Mouse (Mus musculus) embryonic facial prominence, embryonic 15.5 days (tissue): ENCODE measurements around the gene Als2. TPM values are rescaled to one million over a fixed set of nuclear protein-coding genes. Genes with fewer than 3 reads are reported as not detected.

Experiments
- ATAC-seq: fragments of 200-750 bp; cut with Nextera tagmentation; 2 replicates; pipeline ENCODE4 v1.8.0; 2017; ENCODE audit warnings: low read depth, moderate TSS enrichment; ENCODE audit not compliant: insufficient number of reproducible peaks, low FRiP score, low TSS enrichment
- H3K27ac ChIP-seq: fragments of 300-500 bp; sonication (generic); replicated peaks from 2 replicates; pipeline ENCODE4 v1.5.1; 2015; ENCODE audit warnings: mild to moderate bottlenecking, inconsistent platforms
- H3K27me3 ChIP-seq: fragments of 300-500 bp; sonication (generic); 2 replicates; pipeline ENCODE4 v1.6.1; 2015; ENCODE audit warnings: inconsistent platforms
- H3K36me3 ChIP-seq: fragments of 300-500 bp; sonication (generic); 2 replicates; pipeline ENCODE4 v1.6.1; 2015; ENCODE audit warnings: mild to moderate bottlenecking, inconsistent platforms
- H3K4me1 ChIP-seq: fragments of 300-500 bp; sonication (generic); 2 replicates; pipeline ENCODE4 v1.6.1; 2015; ENCODE audit warnings: inconsistent platforms
- H3K4me2 ChIP-seq: fragments of 300-500 bp; sonication (generic); replicated peaks from 2 replicates; pipeline ENCODE4 v1.6.1; 2015; ENCODE audit warnings: mild to moderate bottlenecking, inconsistent platforms
- H3K4me3 ChIP-seq: fragments of 300-500 bp; sonication (generic); replicated peaks from 2 replicates; pipeline ENCODE4 v1.5.1; 2015; ENCODE audit warnings: mild to moderate bottlenecking, inconsistent platforms
- H3K9ac ChIP-seq: fragments of 300-500 bp; sonication (generic); 2 replicates; pipeline ENCODE4 v1.6.1; 2015; ENCODE audit warnings: inconsistent platforms
- H3K9me3 ChIP-seq: fragments of 300-500 bp; sonication (generic); replicated peaks from 2 replicates; pipeline ENCODE4 v1.6.1; 2016; ENCODE audit warnings: inconsistent platforms
- WGBS: fragments of 180-500 bp; shearing (Covaris S2); methylation state at CpG from one replicate; pipeline ENCODE4 v1.1.7; 2015; 5-methylcytosine and 5-hydroxymethylcytosine counted together
- polyA plus RNA-seq: library from polyadenylated mRNA; unstranded; fragments of >200 nt; fragmentation: Nextera tagmentation; extraction: Ambion mirVana; gene quantifications from 2 replicates; pipeline ENCODE4 v1.2.1, GENCODE M21; 2015

The Als2 gene
- polyA plus RNA-seq, 1 experiment from 2014 or later: 8.8 TPM

DNA sequence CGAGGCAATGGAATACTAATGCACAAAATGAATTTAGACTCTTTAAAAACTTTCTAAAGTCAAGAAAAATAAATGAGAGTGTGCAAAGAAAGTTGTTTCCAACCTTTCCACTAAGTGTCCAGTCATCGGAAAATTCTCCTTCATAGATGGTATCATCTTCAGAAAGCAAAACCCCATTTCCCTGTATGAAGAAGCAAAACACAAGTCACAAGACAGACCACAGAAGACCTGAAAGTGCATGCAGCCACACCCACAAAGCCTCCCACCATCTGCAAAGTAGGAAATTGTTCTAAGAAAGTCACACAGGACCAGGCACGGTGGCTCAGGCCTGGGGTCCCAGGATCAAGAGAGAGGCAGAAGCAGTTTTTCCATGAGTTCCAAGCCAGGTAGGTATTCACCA lies 57.0 kb downstream of the Als2 start:
- no peak overlapping the region for H3K27ac ChIP-seq
- peaks cover 43% of the 10 kb centered on the region for H3K36me3 ChIP-seq
- H3K9ac ChIP-seq: no peak overlapping the region
- WGBS: 88% methylated on average over 3 of the region's 3 CpGs
- H3K4me2 ChIP-seq: no peak overlapping the region
- H3K9me3 ChIP-seq: no peaks in the 10 kb centered on the region
- no peaks in the 10 kb centered on the region for H3K27me3 ChIP-seq
- no peaks in the 10 kb centered on the region for H3K4me1 ChIP-seq
- ATAC-seq: no peak
- H3K4me3 ChIP-seq: no peak overlapping the region

DNA sequence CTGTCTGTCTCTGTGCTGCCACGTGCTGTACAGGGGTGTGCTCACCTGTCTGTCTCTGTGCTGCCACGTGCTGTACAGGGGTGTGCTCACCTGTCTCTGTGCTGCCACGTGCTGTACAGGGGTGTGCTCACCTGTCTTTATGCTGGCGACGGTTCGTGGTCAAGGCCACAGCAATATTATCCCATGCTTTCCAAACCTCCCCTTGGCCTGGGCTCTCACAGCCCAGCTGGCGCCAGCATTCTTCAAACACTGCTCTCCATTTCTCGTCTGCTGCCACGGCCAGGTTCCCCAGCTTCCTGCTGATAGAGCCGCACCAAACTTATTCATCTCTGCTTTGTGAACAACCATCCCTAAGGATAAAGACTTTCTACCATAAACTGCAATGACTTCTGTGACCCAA lies 58.6 kb downstream of the Als2 start:
- Histone ChIP-seq H3K36me3 (peaks cover 41% of the 10 kb centered on the region), H3K4me1 (no peaks in the 10 kb centered on the region), H3K9ac (no peak overlapping the region), H3K27me3 (no peaks in the 10 kb centered on the region), H3K4me3 (no peak overlapping the region), H3K4me2 (no peak overlapping the region), H3K9me3 (no peaks in the 10 kb centered on the region), H3K27ac (no peak overlapping the region)
- ATAC-seq: no peak
- WGBS: 91% methylated on average over 10 of the region's 10 CpGs

DNA sequence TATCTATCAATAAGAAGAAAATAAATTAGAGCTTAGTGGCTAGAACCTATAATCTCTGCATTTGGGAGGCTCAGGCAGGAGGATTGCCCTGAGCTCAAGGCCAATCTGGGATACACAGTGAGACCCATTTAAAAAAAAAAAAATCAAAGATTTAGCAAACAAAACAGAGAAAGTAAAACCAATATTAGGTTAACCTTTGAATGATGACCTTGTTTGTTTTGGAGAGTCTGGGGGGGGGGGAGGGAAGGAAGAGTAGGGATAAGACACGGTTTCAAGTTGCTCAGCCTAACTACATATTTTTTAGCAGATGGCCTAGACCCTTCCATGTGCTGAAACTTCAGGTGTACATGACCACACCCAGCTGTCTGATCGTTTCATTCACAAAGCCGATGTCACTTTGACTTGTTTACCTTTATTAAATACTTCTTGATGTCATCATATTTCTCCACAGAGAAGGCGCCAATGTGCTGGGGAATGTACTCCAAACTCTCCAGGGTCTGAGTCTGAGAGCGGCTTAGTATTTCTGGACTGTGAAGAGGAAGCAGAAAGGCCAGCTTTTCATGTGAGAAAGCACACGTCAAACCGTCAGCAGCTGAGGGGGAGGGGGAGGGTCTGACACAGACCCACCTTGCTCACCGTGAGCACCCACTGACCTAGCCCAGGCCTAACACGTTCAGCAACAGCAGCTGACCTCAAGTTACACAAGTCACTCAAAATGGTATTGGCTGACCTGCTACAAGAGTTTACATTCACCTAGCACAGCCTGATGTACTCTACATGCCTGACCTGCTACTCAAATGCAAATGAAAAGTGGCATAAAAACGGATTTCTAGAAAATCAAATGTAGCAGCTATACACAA lies 62.3 kb downstream of the Als2 start:
- H3K27ac ChIP-seq: no peak overlapping the region
- no peak overlapping the region for H3K4me2 ChIP-seq
- H3K4me1 ChIP-seq: no peaks in the 10 kb centered on the region
- no peaks in the 10 kb centered on the region for H3K9me3 ChIP-seq
- H3K36me3 ChIP-seq: peaks cover 42% of the 10 kb centered on the region
- no peaks in the 10 kb centered on the region for H3K27me3 ChIP-seq
- H3K4me3 ChIP-seq: no peak overlapping the region
- no peak overlapping the region for H3K9ac ChIP-seq
- ATAC-seq: no peak
- WGBS: 67% methylated on average over 10 of the region's 10 CpGs

DNA sequence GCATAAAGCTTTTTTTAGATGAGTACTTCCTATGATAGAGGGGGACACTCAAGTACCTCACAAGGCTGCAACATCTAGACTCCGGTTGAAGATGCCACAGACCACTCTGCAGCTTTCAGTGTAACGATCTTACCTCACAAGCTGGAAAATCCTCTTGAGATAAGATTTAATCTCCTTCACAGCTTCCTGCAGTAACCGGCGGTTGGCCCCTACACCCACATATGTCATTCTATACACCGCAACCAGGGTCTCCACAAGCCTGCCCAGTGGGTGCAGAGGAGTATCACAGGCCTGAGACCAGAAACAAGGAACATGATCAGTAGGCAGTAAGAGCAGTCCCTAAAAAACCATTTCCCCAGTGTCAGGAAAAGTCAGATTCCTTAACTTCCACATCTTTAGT lies 64.0 kb downstream of the Als2 start:
- Histone ChIP-seq H3K36me3 (peaks cover 32% of the 10 kb centered on the region), H3K4me3 (no peak overlapping the region), H3K9ac (no peak overlapping the region), H3K4me1 (no peaks in the 10 kb centered on the region), H3K9me3 (no peaks in the 10 kb centered on the region), H3K4me2 (no peak overlapping the region), H3K27ac (no peak overlapping the region), H3K27me3 (no peaks in the 10 kb centered on the region)
- 77% methylated on average over 5 of the region's 5 CpGs for WGBS
- ATAC-seq: no peak

DNA sequence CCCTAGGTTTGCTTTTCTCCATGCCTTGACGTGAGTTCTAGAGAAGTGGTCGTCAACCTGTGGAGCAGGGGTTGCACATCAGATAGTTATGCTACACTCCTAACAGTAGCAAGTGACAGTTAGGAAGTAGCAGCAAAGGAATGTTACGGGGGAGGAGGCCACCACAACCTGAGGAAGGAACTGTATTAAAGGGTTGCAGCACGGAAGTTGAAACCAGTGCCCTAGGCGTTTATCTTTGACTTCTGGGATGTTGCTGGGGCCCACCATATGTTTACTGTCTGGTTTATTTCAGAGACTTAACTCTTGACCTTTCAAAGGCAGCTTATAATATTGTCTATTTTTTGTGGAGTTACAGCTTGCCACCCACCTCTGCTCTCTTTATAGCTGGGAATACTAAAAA lies 65.2 kb downstream of the Als2 start:
- Histone ChIP-seq H3K4me1 (no peaks in the 10 kb centered on the region), H3K27ac (no peak overlapping the region), H3K36me3 (peaks cover 36% of the 10 kb centered on the region), H3K4me3 (no peak overlapping the region), H3K27me3 (no peaks in the 10 kb centered on the region), H3K9ac (no peak overlapping the region), H3K9me3 (no peaks in the 10 kb centered on the region), H3K4me2 (no peak overlapping the region)
- no peak for ATAC-seq
- WGBS: 51% methylated on average over 5 of the region's 5 CpGs

DNA sequence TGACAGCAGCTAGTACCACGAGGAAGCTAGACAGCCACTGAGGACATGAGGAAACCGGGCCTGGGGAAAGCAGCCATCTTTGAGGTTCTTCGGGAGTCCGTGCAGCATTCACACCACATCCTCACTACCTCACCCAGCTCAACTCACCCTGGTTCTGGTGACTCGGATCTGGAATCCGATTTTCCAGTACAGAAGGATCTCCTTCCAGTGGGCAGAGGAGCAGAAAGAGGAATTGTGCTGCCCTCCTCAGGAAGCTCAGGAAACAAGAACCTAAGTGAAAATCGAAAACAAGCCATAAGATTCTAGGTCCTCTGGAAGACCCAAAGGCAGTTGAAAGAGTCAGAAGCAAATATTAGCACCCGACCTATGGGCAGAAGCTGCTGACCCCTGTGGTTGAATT lies 66.7 kb downstream of the Als2 start:
- H3K27ac ChIP-seq: no peak overlapping the region
- H3K9me3 ChIP-seq: no peaks in the 10 kb centered on the region
- H3K36me3 ChIP-seq: peaks cover 40% of the 10 kb centered on the region
- WGBS: 78% methylated on average over 8 of the region's 8 CpGs
- ATAC-seq: no peak
- H3K9ac ChIP-seq: no peak overlapping the region
- H3K27me3 ChIP-seq: no peaks in the 10 kb centered on the region
- H3K4me2 ChIP-seq: no peak overlapping the region
- no peak overlapping the region for H3K4me3 ChIP-seq
- no peaks in the 10 kb centered on the region for H3K4me1 ChIP-seq

DNA sequence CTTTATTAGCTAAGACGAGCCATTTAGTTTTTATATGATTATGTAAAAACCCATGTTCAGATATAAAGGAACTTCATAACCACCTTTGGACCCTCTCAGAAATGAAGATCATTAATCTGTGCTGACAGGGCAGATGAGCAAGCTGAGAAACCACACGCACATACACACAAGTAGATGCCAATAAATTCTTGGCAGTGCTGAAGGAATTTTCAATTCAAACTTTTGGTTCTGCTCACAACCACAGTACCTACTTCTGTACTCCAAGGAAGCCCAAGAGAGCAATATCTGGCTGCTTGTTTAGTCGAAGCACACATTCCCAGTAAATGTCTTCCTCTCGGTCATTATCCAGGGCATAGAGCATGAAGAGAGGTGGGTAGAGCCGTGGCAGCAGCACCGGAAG lies 67.4 kb downstream of the Als2 start:
- WGBS: 80% methylated on average over 6 of the region's 6 CpGs
- Histone ChIP-seq H3K36me3 (peaks cover 37% of the 10 kb centered on the region), H3K4me1 (no peaks in the 10 kb centered on the region)

DNA sequence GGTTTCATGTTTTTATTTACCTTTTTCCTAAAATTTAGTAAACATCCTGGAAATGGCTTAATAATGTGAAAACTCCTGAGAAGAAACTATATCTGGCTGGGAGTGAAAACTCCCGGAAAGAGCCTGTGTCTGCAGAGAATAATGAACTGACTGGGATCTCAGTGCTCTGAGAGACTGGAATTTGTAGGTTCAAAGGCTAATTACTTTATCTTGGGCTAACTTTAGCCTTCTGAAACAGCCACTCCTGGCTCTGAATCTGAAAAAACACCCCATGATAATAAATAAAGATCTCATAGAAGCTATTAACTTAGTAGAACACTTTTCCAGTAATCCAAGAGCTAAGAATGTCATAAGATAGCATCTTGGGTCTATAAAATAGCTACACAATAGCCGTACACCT lies 68.5 kb downstream of the Als2 start:
- no peaks in the 10 kb centered on the region for H3K4me1 ChIP-seq
- ATAC-seq: no peak
- no peaks in the 10 kb centered on the region for H3K9me3 ChIP-seq
- no peak overlapping the region for H3K4me3 ChIP-seq
- H3K36me3 ChIP-seq: peaks cover 37% of the 10 kb centered on the region
- no peaks in the 10 kb centered on the region for H3K27me3 ChIP-seq
- WGBS: 81% methylated on average over 2 of the region's 2 CpGs
- no peak overlapping the region for H3K27ac ChIP-seq
- H3K9ac ChIP-seq: no peak overlapping the region
- H3K4me2 ChIP-seq: no peak overlapping the region

More for the DNA sequence above, 67.4 kb downstream of the Als2 start:
- no peaks in the 10 kb centered on the region for H3K27me3 ChIP-seq
- no peak overlapping the region for H3K27ac ChIP-seq
- no peak overlapping the region for H3K9ac ChIP-seq
- H3K9me3 ChIP-seq: no peaks in the 10 kb centered on the region
- ATAC-seq: no peak
- H3K4me2 ChIP-seq: no peak overlapping the region
- no peak overlapping the region for H3K4me3 ChIP-seq

DNA sequence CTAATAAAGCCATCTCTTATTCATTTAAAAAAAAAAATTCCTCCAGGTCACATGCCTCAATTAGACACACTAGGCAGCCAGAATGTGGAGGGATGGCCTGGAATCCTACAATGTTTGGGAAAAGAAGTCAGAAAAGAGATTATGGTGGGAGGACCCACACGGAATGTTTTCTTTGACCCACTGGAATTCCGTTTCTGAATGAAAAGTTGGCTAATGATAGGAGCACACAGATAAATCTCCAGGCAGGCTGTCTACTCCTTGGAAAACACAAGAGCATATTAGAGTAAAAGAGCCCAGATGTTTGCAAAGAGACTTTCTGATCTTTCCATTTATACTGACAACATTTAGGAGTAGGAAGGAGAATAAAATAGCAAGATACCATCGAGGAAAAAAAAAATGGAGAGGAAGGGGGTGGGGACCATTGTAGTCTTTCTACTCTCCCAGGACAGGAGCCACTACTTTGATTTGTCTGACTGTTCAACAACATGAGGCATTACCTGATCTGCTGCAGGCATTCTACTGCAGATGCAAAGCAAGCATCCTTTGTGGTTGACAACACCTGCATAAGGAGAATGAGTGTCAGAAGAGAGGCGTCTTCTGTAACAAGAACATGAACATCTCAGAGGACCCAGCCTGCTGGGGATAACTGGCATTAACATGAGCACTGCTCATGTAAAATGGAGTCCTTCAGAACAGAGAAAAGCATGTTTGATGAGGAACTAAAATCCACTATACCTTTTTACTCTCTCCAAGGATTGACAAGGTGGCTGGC lies 69.2 kb downstream of the Als2 start:
- WGBS: 86% methylated on average over 4 of the region's 4 CpGs
- Histone ChIP-seq H3K4me3 (no peak overlapping the region), H3K27me3 (no peaks in the 10 kb centered on the region), H3K4me1 (0 out of 2 replicates have a peak, but pooled peaks cover 6% of the 10 kb centered on the region), H3K27ac (no peak overlapping the region), H3K9ac (no peak overlapping the region), H3K36me3 (peaks cover 30% of the 10 kb centered on the region; the same call in 1 of the 2 replicates), H3K9me3 (no peaks in the 10 kb centered on the region), H3K4me2 (no peak overlapping the region)
- no peak for ATAC-seq

DNA sequence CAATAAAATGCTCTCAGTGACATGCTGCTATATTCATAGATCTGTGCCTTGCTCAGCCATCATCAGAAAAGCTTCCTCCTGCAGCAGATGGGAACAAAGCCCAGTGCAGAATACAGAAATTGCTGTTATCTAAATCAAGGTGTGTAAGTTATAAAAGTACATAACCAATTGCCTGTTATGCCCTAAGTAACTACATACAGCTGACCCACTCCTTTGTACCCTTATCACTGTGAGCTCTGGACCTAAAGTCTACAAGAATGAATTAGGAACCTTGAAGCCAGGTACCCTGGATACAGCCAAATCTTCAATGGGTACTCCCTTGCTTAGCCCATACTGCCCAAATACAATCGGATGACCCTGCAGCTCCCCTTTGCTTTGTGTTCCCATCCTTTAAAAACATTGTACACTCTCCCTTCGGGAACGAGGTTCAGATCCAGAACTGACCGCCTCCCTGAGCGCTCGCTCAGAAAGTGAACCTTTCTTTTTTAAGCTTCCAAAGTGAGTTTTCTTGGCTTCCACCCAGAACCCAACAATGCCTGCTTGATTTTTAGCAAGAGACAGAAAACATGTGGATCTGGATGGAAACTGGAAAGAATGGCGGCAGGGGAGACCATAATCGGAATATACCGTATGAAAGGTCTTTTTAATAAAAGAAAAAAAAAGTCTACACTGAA lies 70.7 kb downstream of the Als2 start:
- H3K36me3 ChIP-seq: peaks cover 25% of the 10 kb centered on the region; the same call in 1 of the 2 replicates

DNA sequence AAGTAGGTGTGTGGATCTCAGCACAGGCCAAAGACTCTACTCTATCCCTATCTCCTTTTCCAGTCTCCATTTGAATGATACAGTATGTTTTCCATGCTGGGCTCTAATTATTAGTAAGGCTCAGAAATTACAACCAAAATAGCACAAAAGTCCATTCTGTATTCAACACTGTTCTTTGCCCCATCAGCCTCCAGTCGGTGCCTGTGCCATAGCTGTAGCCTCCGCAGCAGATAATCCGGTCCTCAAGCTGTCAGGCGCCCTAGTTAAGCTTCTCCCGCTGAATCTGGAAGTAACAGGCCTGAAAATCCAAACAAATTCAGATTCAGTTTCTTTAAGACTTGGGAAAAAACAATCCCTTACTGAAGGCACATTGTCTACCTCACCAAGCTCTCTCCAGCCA lies 73.1 kb downstream of the Als2 start:
- H3K9ac ChIP-seq: no peak overlapping the region
- H3K9me3 ChIP-seq: no peaks in the 10 kb centered on the region
- H3K27me3 ChIP-seq: no peaks in the 10 kb centered on the region
- H3K4me1 ChIP-seq: 0 out of 2 replicates have a peak, but pooled peaks cover 6% of the 10 kb centered on the region
- H3K4me3 ChIP-seq: no peak overlapping the region
- H3K27ac ChIP-seq: no peak overlapping the region
- no peak for ATAC-seq
- WGBS: 59% methylated on average over 5 of the region's 5 CpGs
- H3K4me2 ChIP-seq: no peak overlapping the region
- peaks cover 19% of the 10 kb centered on the region; the same call in 1 of the 2 replicates for H3K36me3 ChIP-seq

More for the DNA sequence above, 70.7 kb downstream of the Als2 start:
- Histone ChIP-seq H3K9me3 (no peaks in the 10 kb centered on the region), H3K4me2 (no peak overlapping the region), H3K27me3 (no peaks in the 10 kb centered on the region), H3K4me3 (no peak overlapping the region), H3K9ac (no peak overlapping the region), H3K4me1 (0 out of 2 replicates have a peak, but pooled peaks cover 6% of the 10 kb centered on the region), H3K27ac (no peak overlapping the region)
- ATAC-seq: no peak
- WGBS: 87% methylated on average over 9 of the region's 9 CpGs
